Mouse (Mus musculus) common myeloid progenitor, adult 5-6 weeks (primary cell): ENCODE results near the gene Sgsm2. TPM values are rescaled to one million over a fixed set of nuclear protein-coding genes. Genes with fewer than 3 reads are reported as not detected.

Source experiments
- ATAC-seq: replicated peaks from 2 replicates; pipeline ENCODE4 v1.8.0; 2016; ENCODE audit warnings: low read depth, mild to moderate bottlenecking, moderate TSS enrichment, inconsistent platforms; ENCODE audit not compliant: poor library complexity, severe bottlenecking
- total RNA-seq: library from RNA; stranded (forward); fragments of 200-1000, 187-1606 nt; gene quantifications from 2 replicates; pipeline ENCODE4 v1.2.3, GENCODE M21; 2017

The Sgsm2 gene
- total RNA-seq: 4.2 and 8.2 TPM in 2 replicates

DNA sequence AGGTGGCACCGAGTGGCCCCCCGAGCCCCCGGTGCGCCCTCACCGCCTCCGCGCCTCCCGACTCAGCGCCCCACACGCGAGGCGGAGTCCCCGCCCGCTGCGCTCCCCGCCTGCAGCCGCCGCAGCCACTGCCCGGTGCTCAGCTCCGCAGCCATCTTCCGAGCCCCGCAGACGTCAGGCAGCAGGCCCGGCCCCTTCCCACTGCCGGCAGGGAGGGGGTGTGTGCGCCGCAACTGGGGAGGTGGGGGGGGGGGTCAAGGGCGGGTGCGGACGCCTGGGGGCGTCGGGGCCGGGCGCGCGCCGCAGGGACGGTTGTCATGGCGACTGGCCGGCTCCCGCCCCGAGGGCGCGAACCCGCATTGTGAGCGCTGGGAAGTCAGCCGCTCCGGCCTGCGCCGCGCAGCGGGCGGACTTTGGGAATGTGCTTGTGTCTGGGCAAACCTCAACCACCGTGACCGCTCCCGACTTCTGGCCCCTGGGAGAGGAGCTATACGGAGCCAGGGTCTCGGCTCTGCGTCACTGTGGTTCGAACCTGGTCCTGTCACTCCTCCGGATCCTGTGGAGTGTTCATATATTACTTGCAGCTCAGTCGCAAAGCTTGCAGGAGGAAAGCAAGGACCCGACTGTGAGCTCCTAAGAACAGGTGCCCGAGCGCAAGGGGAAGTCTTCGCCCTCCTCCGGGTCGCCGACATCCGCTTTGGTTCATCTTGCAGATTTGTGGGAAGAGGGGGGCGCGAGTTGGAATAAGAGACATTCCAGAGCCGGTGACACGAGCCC lies at the start of gene Sgsm2:
Sgsm2 (minus strand) TSS at position 160 of the 777 bp plus-strand sequence.
- peak; percentile 26 for ATAC-seq

DNA sequence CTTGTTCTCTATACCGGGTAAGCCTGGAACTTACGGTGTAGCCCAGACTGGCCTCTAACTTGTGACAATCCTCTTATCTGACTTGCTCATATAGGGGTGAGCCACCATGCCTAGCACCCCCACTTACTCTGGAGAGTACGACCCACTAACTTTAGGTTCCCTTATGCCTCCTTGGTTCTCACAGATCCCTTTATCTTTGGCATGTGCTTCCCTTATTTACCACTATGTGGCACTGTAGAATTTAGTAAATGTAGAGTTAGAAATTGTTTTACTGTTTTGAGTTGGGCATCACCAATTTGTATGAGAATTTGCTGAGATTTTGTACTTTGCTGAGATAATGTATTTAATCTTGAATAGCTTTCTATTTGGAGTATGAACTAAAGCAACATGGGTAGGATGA lies 49.5 kb upstream of the Sgsm2 start:
- peak; percentile 58; the same call in 1 of the 2 replicates for ATAC-seq

DNA sequence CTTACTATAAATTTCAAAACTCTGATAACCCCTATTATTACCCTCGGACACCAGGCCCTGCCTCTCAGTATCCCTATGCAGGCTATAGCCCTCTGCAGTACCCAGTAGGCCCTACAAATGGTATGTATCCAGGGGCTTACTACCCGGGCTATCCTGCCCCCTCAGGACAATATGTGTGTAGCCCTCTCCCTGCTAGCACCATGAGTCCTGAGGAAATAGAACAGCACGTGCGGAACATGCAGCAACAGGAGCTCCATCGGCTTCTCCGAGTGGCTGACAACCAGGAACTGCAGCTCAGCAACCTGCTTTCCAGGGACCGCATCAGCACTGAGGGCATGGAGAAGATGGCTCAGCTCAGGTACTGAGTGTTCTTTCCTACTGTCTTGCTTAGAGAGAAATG lies 33.5 kb upstream of the Sgsm2 start:
- no peak for ATAC-seq

DNA sequence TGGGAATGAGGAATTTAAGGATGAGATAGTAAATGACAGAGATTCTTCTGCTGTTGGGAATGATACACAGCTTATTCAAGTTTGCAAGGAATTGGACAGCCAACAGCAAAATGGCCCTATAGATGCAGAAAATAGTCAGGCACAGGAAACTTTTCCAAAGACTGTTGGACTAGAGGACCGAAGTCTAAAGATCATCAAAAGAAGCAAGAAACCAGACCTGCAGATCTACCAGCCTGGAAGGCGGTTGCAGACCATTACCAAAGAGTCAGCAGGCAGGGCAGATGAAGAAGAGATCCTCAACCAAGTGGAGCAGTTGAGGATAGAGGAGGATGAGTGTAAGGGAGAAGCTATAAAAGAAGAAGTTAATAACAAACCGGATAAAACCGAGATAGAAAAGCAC lies 32.3 kb upstream of the Sgsm2 start:
- ATAC-seq: no peak

DNA sequence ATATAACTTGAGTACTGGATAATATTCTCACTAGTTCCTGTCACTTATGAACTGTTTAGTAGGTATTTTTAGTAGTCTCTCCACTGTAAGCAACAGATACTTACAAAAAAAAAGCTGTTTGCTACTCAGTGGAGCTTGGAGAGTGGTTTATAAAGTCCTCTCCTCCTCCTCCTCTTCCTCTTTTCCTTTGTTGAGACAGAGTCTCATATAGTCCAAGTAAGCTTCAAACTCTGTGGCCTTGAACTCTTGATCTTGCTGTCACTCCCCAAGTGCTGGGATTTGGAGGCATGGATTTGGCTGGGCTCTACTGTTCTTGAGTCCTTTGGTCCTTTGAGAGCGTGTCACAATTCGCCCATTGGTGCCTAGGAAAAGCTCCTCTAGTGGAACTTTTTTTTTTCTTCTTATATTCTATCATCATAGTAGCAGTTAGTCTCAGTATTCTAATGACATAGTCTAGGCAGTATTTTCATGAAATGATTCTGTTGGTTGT lies 30.4 kb upstream of the Sgsm2 start:
- no peak for ATAC-seq

DNA sequence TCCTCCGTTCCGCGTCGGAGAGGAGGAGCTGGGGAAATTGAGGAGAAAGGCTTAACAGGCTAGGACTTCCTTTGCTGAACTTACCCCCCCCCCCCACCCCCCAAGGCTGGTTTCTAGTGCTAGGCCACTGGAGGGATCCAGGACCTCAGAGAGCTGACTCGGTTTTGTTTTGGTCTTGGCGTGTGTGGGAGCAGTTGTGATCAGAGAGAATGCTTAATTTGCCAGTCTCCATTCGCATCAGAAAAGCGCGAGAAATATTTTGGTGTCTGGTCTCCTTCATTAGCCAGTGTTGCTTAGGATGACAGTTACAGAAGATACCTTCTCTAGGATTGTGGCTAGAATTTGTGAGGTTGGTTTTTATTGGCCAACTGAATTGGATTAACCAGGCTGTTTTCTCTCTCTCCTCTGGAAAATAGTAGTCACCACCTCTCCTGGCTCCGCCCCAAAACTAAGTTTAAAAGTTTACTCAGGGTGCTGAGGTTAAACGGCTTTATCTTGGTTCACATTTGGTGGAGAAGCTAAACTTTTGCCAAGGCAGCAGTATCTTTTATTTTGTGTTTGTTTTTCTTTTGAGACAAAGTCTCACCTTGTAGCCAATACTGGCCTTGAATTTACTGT lies 29.6 kb upstream of the Sgsm2 start:
- ATAC-seq: peak; percentile 45

DNA sequence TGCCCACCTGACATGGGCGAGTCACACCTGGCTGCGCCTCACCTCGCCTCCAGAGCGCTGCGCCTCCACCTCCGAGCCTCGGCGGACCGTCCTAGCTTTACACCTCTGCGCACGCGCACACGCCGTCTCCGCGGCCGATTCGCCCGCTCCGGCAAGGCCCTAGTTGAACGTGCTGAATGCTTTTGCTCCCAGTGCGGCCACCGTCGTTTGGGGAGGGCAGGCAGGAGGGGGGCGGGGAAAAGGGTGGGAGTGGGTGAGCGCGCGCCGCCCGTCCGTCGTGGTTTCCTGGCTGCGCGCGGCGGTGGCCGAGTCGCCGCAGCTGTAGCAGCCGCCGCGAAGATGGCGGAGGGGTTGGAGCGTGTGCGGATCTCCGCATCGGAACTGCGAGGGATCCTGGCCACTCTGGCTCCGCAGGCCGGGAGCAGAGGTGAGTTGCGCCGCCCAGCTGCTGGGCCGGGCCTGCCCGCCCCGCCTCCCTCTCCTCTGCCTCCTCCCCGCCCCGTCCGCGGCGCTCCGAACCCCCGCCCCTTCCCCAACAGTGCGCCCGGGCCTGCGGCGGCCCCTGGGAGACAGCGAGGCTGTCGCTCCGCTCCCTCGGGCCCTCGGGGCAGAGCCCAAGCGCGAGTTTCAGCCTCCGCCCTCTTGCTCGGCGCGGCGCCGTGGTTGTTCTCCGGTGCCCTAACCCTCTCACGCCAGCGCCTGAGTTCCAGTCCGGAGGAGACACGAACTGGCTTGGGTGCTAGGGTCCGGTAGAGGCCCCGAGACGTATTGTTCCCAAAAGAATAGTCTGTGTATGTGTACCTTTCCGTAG lies 28.9 kb upstream of the Sgsm2 start, which contains the start of the genes Smg6 and Srr:
Smg6 (plus strand) TSS at position 247 of the 811 bp plus-strand sequence.
Srr (minus strand) TSS at position 372 of the 811 bp plus-strand sequence.
- ATAC-seq: peak; percentile 88

DNA sequence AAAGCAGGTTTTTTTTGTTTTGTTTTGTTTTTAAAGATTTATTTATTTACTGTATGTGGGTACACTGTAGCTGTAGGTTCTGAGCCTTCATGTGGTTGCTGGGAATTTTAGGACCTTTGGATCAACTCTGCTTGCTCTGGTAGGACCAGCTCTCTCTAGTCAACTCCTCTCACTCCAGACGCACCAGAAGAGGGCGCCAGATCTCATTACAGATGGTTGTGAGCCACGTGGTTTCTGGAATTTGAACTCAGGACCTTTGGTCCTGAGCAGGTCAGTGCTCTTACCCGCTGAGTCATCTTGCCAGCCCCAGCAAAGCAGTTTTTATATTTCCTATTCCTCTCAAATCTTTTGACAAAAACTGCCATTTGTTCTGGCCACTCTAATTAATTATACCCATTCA lies 27.3 kb upstream of the Sgsm2 start:
- ATAC-seq: no peak

DNA sequence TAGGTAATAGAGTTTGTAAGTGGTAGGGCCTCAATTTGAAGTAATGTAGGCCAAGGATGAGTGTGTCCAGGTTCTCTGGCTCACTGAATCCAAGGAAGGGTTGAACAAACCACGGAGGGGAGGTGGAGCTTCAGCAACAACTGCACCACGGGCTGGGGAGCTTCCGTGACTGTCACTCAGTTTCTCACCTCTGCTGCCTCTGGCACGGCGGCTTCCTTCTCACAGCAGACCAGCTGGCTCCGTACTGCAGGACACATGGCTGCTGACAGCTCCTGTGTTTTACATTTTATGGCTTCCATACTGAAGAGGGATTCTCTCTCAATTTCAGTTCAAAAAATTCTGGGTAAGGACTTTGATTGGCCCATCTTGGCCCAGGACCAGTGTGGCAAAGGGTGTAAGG lies 22.4 kb upstream of the Sgsm2 start:
- no peak for ATAC-seq

DNA sequence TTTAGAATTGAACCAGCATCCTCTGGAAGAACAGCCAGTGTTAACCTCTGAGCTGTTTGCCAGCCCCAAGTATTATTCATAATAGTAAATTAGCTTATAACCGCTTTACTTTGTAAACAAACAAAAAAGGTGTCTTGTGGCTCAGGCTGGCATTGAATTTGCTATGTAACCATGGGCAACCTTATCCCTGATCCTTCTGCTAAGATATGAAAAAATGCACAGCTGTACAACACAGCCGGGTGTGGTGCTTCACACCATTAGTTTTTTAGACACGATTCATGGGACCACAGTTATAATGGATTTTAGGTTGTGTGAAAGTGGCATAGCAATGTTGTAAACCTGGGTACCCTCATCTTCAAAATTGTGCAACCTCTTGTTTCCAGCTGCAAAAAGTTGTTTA lies 15.6 kb upstream of the Sgsm2 start:
- ATAC-seq: no peak

DNA sequence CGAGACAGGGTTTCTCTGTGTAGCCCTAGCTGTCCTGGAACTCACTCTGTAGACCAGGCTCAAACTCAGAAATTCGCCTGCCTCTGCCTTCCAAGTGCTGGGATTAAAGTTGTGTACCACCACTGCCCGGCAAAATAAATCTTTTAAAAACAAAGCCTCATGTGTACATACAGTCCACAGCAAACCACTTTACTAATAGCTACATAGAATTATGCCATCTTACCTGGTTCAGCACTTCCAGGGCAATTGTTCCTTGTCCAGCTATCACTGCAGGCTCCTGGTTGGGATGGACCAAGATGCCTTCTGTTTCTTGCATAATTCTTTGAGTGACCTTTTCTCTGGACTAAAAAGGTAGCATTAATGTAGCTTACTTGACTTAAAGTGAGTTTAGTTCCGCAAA lies 13.1 kb upstream of the Sgsm2 start:
- ATAC-seq: no peak

DNA sequence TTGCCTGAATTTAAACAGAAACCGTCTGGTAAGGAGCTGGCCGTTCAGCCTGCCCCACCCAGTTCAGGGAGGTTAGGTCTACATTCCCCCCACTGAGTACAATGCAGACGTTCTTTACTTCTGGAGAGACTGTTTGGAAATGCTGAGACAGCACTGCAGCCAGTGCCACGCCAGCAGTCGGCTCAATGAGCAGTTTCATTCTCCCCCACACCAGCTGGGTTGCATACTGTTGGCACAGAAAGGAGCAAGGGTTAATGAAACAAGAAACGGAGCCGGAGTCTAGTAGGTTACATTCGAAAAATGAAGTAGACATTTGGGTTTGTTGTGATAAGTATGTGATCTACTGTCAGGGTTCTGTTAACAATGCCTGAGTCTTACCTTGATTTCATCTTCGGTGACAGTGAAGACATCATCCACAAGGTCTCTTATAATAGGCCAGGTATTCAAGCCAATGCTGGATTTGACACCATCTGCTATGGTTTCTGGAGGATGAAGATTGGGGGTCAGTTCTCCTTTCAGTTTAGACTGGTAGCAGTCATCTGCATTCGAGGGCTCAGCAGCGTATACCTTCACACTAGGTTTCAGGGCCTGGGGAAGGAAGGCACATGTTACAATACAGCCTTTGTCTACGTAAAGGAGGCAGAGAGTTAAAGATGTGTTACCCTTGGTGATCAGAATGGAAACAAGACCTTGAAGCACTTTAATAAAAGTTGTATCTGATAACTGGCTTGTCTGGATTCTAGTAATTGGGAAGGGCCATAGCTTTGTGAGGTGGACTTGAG lies 11.9 kb upstream of the Sgsm2 start:
- ATAC-seq: no peak

DNA sequence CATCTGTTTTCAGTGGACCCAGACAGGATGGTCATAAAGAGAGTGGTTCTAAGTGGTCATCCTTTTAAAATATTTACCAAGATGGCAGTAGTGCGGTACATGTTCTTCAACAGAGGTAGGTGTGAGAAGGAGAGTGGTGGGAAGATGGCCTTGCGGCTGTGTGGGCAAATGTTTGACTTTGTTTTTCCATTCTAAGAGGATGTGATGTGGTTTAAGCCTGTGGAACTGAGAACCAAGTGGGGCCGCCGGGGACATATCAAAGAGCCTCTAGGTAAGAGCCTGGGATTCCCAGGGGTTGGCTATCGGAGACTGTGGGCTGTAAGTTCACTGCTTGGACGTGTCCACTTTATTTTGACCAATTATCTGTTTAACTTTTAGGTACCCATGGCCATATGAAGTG lies 11.0 kb upstream of the Sgsm2 start:
- ATAC-seq: no peak

DNA sequence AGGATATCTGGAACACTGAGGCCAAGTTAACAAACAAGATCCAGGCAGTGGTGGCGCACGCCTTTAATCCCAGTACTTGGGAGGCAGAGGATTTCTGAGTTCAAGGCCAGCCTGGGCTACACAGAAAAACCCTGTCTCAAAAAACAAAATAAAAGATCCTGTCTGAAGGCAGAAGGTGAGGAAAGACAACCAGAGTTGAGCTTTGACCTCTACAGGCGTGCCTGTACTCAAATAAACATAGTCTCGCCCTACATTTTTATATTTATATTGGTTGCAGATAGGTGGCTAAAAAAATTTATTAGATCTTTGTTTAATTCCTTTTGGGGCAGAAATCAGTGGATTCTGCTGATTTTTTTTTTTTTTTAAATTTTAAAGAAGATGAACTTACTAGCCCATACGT lies 5.6 kb upstream of the Sgsm2 start:
- ATAC-seq: no peak

DNA sequence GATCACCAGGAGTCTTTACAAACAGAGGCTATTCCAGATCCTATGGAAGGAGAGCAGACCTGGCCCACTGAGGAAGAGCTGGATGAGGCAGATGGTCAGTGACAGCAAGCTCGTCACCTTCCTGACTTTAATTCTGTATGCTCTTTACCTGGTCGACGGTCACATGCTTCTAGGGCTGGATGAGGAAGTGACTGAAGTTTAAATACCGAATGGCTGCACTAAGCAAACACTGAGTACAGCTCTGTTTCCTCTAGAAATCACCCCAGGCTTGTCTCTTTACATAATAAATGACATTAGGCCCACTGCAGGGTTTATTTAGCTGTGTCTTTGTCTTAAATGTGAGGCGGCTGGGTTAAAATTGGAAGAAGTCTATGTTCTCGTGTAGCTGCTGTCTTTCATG lies 4.7 kb upstream of the Sgsm2 start:
- ATAC-seq: no peak

DNA sequence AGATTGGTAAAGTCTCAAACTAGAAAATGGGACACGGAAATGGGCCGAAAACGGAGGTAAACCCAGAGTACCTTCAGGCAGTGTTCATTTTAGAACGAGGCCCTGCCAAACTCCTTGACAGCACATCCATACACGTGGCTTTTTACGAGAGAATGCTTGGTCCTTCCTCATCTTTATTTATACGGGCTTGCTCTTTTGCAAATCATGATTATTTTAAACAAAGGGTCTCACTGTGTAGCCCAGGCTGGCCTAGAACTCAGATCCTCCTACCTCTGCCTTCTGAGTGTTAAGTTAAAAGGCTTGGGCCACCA lies 1.6 kb upstream of the Sgsm2 start:
- ATAC-seq: no peak

DNA sequence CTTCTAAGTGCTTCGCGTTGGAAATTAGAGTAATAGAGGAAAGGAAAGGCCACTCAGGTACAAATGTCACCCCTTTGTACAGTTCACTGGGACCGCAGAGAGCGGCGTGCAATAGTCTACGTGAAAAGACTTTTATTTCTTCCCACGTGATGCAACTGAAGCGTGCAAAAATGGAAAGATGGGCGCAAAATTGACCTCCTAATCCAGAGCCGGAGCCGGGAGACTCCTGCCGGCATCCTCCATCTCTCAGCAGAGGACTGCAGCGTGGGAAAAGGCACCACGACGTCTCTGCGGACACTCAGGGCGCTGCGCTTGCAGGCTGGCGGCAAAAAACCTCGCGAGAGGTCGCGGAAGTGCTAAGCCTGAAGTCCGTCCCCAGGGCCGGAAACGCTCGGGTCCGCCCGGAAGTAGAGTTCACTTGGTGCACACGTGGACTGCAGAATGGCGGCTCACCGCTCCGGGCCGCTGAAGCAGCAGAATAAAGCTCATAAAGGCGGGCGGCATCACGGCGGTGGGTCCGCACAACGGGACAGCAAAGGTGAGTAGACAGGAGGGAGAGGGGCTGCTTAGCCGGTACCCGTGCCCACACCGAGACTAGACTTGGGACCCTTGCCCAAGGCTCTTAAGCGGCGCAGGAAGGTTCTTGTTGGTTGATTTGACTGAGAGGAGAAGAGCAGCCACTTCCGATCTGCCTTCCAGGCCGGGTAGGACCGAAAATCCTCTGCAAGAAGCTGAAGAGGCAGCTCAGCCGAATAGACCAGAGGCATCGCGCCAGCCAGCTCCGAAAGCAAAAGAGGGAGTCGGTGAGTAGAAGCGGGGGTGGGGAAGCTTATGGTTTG lies 1.0 kb upstream of the Sgsm2 start, which contains the start of gene Tsr1:
Tsr1 (plus strand) TSS at position 394 of the 839 bp plus-strand sequence.
- ATAC-seq: peak; percentile 87

DNA sequence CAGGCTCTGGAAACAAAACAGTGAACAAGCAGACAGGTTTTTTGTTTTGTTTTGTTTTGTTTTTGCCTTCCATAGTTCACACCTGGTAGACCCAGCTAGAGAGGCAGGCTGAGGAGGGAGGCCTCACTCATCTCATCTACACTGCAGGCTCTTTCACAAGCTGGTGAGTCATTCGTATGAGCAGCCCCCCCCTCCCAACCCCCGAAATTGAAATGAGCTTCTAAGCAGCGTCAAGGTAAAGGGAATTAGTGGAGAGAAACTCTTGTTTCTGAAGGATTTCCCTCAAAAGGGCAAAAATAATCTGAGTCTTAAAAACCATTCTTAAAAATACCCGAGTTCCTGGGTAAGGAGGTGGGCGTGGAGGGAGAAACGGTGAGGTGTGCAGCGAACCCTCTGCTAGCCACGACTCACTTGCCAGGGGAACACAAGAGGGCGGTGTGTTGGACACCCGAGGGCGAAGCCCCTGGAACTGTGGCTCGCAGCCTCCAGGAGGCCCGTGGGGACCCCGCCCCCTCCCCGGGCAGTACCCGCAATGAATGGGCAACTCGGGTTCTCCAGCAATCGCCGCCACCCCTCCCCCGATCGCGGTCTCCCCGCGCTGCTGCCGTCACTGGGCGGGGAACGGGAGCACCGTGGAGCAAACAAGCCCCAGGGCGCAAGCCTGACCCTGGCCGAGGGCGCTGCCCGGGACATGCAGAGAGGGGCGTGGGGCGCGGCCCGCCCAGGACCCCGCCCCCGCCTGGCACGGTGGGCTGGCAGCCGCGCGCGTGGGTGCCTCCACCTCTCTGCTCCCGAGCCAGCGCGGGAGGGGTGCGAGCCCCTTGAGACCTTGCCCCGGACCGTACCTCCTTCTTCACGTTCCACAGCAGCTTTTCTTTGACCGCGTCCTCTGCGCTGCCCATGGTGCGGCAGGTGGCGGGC lies 620 bp downstream of the Sgsm2 start:
- ATAC-seq: peak; percentile 60
